Mouse (Mus musculus): Measurements from ENCODE around the gene Ptges3l. TPM values are rescaled to one million over a fixed set of nuclear protein-coding genes. Genes with fewer than 3 reads are reported as not detected.
"Not testable (repeated sequence)": the region's sequence is repeated elsewhere in the genome, so short reads cannot be mapped to it uniquely, and the experiment has no call there.

Gene Ptges3l
- total RNA-seq (2021), result 1 to 10 TPM; 5.6 to 9.5 TPM
- long read RNA-seq, experiment 1, partial matches to known transcripts, result 3 of 8 reads
- long read RNA-seq, experiment 1, other reads (novel, unspliced or antisense), result 2 of 8 reads
- long read RNA-seq, experiment 2, partial matches to known transcripts, result 1 of 5 reads
- long read RNA-seq, experiment 2, other reads (novel, unspliced or antisense), result 1 of 5 reads

GRCm38 (mm10) chr11:101424925-101425813 is at the start of gene Ptges3l, which contains the start of gene Rundc1:
Ptges3l (minus strand) TSS chr11:101425333.
Rundc1 (plus strand) TSS chr11:101425085.
- DNase-seq, result peak; percentile 99

GRCm38 (mm10) chr11:101474298-101474697 is 49.2 kb upstream of the Ptges3l start:
- no peak for DNase-seq

DNA sequence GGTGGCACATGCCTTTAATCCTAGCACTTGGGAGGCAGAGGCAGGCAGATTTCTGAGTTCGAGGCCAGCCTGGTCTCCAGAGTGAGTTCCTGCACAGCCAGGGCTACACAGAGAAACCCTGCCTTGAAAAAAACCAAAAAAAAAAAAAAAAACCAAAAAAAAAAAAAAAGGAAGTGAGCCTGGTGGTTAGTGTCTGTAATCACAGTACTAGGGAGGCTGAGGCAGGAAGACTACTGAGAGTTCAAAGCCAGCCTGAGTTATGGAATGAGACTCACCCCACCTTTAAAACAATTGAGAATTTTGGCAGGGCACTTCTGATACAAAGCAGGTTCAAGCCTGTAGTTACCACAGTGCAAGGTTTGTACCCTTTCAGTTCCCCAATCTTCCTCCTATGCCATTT is 48.6 kb upstream of the Ptges3l start:
- DNase-seq, result not testable (repeated sequence)

GRCm38 (mm10) chr11:101472336-101472735 is 47.2 kb upstream of the Ptges3l start:
- no peak for DNase-seq

DNA sequence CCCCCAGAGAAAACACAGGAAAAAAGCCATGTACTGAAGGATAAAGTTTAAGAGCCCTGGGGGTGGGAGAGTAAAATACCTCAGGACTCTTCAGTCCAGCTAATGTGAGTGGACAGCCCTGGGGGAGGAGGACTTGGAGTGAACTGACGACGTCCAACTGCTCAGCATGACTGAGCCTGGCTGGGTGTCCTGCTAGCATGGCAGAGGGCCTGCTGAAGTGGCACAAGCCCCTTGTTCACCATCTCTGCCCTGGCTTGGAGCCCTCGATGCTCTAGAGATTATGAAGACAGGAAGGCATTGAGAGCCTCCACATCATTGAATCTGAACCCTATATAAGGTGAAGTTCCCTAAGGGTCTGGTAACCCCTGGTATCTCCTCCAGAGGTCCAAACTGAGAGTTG is 46.8 kb upstream of the Ptges3l start:
- no peak for DNase-seq

DNA sequence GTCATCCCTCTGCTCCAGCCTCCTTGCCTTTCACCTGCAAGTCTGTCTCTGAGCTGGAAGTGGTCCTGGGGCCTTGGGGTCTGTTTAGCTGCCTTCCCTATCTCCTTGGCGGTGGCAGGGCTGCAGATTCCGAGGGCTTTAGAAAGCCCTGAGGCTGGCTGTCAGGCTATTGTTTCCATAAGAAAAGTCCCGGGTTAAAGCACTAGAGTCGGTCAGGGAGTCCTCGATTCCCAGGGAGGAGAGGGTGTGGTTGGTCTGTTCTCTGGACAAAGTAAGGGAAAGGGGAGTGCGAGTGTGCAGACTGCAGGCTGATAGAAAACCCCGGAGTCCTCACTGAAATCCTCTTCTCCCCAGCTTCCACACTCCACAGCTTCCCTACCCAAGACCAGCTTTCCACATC is 45.1 kb upstream of the Ptges3l start:
- no peak for DNase-seq

- no peak for DNase-seq
These were observed 44.0 kb upstream of the Ptges3l start for GRCm38 (mm10) chr11:101469155-101469554.

GRCm38 (mm10) chr11:101468731-101469130 is 43.6 kb upstream of the Ptges3l start:
- no peak for DNase-seq

- DNase-seq, result no peak
These were observed 43.1 kb upstream of the Ptges3l start for GRCm38 (mm10) chr11:101468263-101468688.

- peak; percentile 83 for DNase-seq
These were observed 42.5 kb upstream of the Ptges3l start for GRCm38 (mm10) chr11:101467477-101468262.

- not testable (repeated sequence) for DNase-seq
These were observed 41.4 kb upstream of the Ptges3l start for GRCm38 (mm10) chr11:101466552-101466950.

- DNase-seq, result peak; percentile 84
These were observed 40.9 kb upstream of the Ptges3l start, which contains the start of gene Vat1 for GRCm38 (mm10) chr11:101465869-101466551. Vat1 (minus strand) TSS chr11:101466230.

DNA sequence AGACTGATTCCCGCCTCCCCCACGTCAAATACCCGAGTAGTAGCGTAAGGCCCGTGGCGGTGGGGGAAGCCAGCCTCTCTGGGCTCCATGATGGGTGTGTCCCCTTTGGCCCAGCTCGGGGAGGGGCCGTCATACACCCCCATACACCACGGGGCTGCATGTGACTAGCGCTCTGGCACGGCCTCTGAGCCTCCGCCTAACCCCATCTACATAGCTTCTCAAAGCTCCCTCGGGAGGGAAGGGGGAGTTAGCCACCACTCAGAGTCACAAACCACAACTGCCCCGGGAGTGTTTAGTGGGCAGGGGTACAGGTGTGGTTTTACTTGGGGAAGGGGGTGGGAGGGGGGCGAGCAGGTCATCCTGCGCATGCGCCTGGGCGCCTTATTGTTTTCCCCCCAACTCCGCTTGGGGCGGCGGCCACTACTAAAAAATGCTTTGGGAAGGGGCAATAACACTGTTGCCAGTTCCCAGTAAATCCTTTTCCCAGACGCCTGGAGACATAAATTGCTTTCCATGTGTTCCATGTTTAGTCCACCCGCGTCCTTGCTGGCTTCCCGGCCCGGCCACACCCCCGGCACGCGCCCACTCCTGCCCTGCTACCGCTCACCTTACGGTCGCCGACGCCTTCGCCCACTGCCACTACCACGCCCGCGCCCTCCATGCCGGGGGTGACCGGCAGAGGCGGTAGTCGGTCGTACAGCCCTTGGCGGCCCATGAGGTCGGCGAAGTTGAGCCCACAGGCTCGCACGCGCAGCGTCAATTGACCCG is 40.2 kb upstream of the Ptges3l start:
- peak; percentile 72 for DNase-seq

DNA sequence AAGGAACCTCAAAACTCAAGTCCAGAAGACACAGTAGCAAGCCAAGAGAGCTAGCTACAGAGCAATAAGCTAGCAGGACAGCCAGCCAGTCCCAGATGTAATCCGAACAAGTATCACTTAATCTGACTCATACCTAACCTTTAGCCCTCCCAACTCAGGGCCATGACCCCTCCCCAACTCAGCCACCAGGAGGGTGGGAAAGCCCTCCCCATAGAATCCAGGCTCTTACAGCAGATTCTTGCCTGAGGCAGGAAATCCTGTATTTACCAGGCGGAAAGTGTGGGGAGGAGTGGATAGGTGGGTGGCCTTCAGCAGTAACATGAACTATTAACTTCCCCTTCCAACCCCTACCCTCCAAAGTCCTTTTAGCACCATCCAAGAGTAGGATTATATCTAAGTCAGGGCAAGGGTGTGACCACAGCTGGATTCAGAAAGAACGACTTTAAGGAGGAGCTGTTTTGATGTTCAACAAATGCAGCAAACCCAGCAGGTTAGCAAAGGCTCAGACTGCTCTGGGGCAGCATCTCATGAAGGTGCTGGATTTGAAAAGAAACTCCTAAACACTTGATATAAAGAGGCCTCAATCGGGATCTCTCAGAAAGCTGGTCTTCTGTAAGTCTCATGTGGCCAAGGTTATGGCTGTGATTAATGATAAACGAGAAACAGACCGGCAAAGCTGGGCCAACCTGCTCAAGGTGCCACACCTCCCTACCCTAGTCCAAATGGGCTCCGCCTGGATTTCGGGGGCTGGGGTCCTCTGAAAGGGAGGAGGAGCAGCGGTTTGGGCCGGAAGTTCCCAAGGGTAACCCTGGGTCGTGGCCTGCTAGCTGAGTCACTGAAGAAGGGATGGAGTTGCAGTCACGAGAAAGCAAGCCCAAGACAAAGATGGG is 39.3 kb upstream of the Ptges3l start, which contains the start of gene Rnd2:
Gene Rnd2 (plus strand): TSS at position 789 of the 890 bp plus-strand sequence.
- DNase-seq, result peak; percentile 44

DNA sequence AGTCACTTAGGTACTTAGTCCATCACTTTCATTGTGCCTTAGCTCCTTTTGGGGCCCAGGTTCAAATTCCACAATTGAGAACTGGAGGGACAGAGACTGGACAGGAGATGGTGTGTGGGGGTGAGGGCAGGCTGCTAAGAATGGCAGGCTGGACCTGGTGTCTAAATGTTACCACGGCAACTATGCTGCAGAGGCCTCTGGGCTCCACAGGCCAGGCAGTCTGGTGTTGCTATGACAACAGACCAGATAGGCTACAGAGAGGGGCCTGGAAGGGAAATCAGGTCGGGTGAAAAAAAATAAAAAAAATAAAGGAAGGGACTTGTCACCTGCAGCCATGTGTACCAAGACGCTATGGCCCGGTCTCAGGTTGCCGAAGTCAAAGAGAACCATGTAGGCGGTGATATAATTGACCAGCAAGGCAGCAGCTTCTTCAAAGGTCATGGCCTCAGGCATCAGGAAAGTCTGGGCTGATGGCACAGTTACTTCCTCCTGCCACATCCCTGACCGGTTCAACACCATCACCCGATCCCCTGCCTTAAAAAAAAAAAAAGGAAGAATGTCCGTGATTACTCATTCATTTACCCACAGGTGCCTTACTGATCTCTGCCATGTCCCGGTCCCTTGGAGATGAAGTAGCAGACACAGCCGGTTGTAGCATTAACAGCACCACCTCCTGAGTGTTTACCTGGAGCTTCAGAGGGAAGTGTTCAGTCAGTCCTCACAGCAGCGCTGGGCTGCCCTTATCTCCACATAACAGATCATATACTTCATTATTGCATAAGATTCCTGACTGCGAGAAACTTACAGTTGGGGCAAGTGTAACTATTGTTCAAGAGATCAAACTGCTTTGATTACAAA is 37.7 kb upstream of the Ptges3l start:
- no peak for DNase-seq

- DNase-seq, result no peak
These were observed 37.0 kb upstream of the Ptges3l start for GRCm38 (mm10) chr11:101462141-101462540.

DNA sequence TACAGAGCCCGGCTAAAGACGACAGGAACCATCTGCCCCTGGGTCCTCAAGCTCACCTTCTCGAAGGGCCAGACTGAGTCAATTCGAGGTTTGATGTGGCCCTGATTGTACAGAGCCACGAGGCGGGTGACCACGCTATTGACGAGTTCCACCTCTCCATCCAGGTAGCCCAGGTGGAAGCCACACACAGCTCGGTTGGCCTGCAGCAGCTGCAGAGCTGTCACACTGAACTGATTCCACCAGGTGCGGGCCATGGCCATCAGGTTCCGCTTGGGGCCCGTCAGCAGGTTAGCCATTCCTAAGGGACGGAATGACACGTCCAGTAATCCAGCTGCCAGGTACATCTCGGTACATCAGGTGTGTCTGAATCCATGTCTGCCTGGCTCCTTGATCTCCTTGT is 35.2 kb upstream of the Ptges3l start:
- no peak for DNase-seq

DNA sequence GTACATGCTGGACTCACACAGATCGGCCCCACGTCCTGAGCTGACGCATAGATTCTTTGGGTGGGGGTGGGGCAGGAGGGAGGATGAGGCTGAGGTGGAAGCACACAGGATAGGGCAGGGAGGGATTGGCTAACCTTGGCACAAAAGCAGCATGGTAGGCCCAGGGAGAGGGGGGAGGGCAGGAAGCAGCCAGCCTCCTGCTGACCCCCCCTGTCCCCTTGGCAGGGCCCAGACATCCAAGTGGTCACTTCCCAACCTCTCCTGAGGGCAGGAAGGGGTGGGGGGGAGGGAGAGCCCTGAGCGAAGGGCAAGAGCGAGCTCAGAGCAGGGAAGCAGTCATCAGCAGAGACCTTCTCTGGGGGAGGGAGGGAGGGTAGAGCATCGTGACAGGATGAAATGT is 34.6 kb upstream of the Ptges3l start:
- DNase-seq, result peak; percentile 40

GRCm38 (mm10) chr11:101458217-101458616 is 33.1 kb upstream of the Ptges3l start:
- DNase-seq, result no peak
